Mouse (Mus musculus): ENCODE measurements around the gene Gm12695.

DNA sequence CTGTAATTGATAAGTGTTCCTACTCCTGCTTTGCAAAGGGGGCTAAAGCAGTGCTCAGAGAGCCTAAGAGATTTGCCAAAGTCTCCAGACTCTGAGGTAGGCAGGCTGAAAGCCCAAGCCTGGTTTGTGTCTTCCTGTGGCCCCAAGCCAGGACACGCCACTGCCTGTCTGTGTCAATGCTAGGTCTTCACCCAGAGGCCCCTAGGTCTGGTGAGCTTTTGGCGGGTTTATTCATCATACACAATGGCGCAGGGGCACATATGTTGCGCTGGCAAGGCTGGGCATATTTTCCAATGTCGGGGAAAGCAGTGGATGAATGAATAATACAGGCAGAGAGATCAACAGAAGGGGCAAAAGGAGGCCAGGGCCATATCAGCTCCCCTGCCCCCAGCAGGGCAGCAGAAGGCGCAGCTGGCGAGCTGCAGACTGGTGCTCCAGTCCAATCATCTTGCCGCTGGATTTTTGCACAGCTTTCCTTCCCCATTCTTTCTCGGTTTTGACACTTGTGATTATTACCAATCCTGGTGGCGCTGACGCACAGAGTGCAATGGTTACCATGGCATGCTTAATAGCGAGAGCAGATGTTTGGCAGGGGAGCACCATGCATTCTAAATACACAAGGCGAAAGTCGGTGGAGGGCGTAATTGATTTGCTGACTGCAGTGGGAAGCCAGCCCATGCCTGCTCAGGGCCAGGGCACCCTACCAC, 87.3 kb downstream of the Gm12695 start:
- TF ChIP-seq NANOG (IDR thresholded peaks at IDR 0.05; ENCODE audit: borderline replicate concordance, low read length) (no peak), CTCF (conservative IDR thresholded peaks at IDR 0.05; ENCODE audit: low read length) (no peak)
